Mouse (Mus musculus): ENCODE measurements around the gene Ncf2.

Ncf2 gene

GRCm38 (mm10) chr1:152831003-152831402 is 31.0 kb downstream of the Ncf2 start:
- peak; percentile 86 for DNase-seq (ENCODE audit: low read depth, low spot score)

DNA sequence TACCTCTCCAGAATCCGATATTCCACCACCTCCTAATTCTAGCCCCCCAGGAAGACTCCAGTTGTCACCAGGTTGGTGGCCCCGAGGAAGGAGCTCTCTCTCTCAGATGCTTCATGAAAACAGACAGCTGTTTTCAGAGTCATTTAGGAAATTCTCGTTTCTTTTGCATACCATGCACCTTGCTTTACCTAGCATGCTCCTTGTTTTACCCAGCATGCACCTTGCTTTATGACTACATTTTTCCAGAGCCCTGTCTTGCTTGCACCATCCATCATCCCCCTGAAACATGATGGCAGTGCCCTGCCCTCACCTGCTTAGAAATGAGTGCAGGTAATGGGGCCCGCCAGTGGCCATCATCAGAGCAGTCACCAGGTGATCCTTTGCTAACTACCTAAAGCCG is 31.6 kb downstream of the Ncf2 start:
- DNase-seq (ENCODE audit: low read depth, low spot score): no peak

- DNase-seq (ENCODE audit: low read depth, low spot score): no peak
Observed at GRCm38 (mm10) chr1:152832316-152832715, 32.3 kb downstream of the Ncf2 start.

DNA sequence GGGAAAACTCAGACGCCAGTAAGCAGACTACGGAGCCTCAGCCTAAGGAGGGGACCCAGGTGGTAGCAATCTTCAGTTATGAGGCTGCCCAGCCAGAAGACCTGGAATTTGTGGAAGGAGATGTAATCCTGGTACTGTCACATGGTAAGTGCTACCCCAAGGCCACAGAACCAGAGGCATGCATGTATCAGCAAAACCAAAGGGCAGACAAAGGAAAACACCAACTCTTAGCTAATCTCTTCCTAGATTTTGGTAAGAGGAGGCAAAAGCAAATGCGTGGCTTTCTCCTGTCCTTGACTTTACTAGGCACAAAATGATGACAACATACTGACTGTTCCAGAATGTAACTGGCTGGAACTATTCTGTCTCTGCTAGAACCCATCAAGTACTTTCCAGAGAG is 35.1 kb downstream of the Ncf2 start:
- DNase-seq (ENCODE audit: low read depth, low spot score): no peak

GRCm38 (mm10) chr1:152838026-152838702 is 38.2 kb downstream of the Ncf2 start:
- no peak for DNase-seq (ENCODE audit: low read depth, low spot score)

DNA sequence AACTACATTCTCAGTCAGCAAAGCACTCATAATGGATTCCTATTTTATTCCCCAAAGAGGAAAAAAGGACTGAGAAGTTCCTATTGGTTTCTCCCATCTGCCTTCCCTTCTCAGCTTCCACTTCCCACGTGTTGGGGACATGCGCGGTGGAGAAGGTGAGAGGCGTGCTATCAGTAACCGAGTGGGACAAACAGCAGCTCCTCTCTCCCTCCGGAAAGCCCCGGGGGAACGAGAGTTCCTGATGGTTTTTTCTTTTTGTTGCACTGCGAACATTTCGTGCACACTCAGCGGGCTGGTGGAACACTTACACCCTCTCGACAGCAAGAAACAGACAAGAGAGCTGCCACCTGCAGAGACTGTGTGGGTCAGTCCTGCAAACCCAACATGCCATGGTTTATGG is 38.8 kb downstream of the Ncf2 start:
- peak; percentile 64 for DNase-seq (ENCODE audit: low read depth, low spot score)

DNA sequence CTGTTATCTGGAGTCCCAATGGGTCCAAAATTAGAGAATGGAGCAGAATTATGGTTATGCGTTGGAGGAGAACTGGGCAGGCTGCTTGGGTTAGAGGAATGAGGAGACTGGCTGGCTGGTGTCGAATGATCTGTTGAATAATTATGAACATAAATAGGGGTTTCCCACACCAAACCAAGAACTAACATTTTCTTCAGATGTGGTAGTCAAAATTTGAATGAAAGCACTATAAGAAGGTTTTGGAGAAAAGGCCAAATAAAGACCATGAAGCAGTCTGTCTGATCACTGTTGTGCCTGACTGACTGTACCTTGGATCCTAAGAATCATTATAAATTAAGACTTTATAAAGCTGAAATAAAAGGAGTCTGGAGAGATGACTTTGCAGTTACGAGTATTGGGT is 40.3 kb downstream of the Ncf2 start:
- no peak for DNase-seq (ENCODE audit: low read depth, low spot score)

DNA sequence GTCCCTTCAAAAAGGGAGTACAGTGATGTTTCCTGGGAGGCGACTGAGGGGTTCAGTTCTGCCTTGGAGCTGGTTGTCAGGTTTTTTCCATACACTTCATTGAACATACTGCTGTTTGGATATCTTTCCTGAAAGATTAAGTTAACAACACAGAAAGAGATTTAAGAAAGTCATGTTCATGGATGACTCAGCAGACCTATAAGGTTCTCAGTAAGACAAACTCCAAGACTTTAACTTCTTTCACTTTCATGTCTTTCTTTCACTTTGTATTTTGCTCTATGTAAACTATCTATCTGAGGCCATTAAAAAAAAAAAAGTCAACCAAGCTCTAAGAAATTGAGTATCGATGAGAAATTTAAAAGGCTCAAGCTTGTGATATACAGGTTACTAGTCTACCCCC is 41.1 kb downstream of the Ncf2 start:
- no peak for DNase-seq (ENCODE audit: low read depth, low spot score)

- DNase-seq (ENCODE audit: low read depth, low spot score): no peak
Observed at GRCm38 (mm10) chr1:152844634-152845033, 44.6 kb downstream of the Ncf2 start.

GRCm38 (mm10) chr1:152845211-152845730 is 45.3 kb downstream of the Ncf2 start:
- no peak for DNase-seq (ENCODE audit: low read depth, low spot score)

GRCm38 (mm10) chr1:152846856-152847255 is 46.9 kb downstream of the Ncf2 start:
- DNase-seq (ENCODE audit: low read depth, low spot score): no peak

GRCm38 (mm10) chr1:152869901-152870300 is 69.9 kb downstream of the Ncf2 start:
- DNase-seq (ENCODE audit: low read depth, low spot score): no peak

DNA sequence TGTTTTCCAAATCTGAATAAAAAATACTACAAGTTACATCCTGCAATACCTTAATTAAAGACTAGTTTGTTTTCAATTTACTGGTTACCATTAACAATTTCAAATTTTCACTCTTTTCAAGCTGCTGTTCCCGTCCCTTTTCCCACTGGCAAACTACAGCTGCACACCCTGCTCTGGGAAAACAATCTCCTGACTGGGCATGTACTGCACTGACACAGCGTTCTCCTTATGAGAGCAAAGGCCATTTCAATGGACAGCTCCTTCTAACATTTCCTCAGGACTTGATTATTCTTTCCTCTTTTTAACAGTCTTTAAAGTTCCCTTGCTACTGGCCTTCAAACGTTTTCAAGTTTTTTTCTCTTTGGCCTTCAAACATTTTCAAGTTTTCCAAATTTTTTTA is 71.0 kb downstream of the Ncf2 start:
- no peak for DNase-seq (ENCODE audit: low read depth, low spot score)
